Mouse (Mus musculus) hindbrain, embryonic 13.5 days (tissue): Measurements from ENCODE around the gene Foxp1. TPM values are rescaled to one million over a fixed set of nuclear protein-coding genes. Genes with fewer than 3 reads are reported as not detected.

Experiments used
- ATAC-seq: fragments of 200-750 bp; cut with Nextera tagmentation; 2 replicates; pipeline ENCODE4 v1.8.0; 2017; ENCODE audit warnings: moderate TSS enrichment; ENCODE audit not compliant: low FRiP score
- H3K27ac ChIP-seq: fragments of 300-500 bp; sonication (generic); 2 replicates; pipeline ENCODE4 v1.5.1; 2015; ENCODE audit warnings: inconsistent platforms, mild to moderate bottlenecking, moderate library complexity
- H3K27me3 ChIP-seq: fragments of 300-500 bp; sonication (generic); 2 replicates; pipeline ENCODE4 v1.6.1; 2015; ENCODE audit warnings: mild to moderate bottlenecking, inconsistent platforms
- H3K36me3 ChIP-seq: fragments of 300-500 bp; sonication (generic); 2 replicates; pipeline ENCODE4 v1.6.1; 2015; ENCODE audit warnings: mild to moderate bottlenecking, inconsistent platforms
- H3K4me1 ChIP-seq: fragments of 300-500 bp; sonication (generic); replicated peaks from 2 replicates; pipeline ENCODE4 v1.6.1; 2015; ENCODE audit warnings: inconsistent platforms
- H3K4me2 ChIP-seq: fragments of 300-500 bp; sonication (generic); 2 replicates; pipeline ENCODE4 v1.6.1; 2015; ENCODE audit warnings: inconsistent platforms, mild to moderate bottlenecking, moderate library complexity
- H3K4me3 ChIP-seq: fragments of 300-500 bp; sonication (generic); 2 replicates; pipeline ENCODE4 v1.5.1; 2015; ENCODE audit warnings: mild to moderate bottlenecking, inconsistent platforms
- H3K9ac ChIP-seq: fragments of 300-500 bp; sonication (generic); 2 replicates; pipeline ENCODE4 v1.6.1; 2015; ENCODE audit warnings: mild to moderate bottlenecking, inconsistent platforms
- H3K9me3 ChIP-seq: fragments of 300-500 bp; sonication (generic); 2 replicates; pipeline ENCODE4 v1.6.1; 2016; ENCODE audit warnings: inconsistent platforms
- WGBS: fragments of 180-500 bp; shearing (Covaris S2); methylation state at CpG from one replicate; pipeline ENCODE4 v1.1.7; 2015; 5-methylcytosine and 5-hydroxymethylcytosine counted together
- polyA plus RNA-seq: library from polyadenylated mRNA; unstranded; fragments of >200 nt; fragmentation: Nextera tagmentation; extraction: Ambion mirVana; gene quantifications from 2 replicates; pipeline ENCODE4 v1.2.1, GENCODE M21; 2015

Gene Foxp1
- polyA plus RNA-seq, 1 experiment from 2014 or later = 64.7 TPM

DNA sequence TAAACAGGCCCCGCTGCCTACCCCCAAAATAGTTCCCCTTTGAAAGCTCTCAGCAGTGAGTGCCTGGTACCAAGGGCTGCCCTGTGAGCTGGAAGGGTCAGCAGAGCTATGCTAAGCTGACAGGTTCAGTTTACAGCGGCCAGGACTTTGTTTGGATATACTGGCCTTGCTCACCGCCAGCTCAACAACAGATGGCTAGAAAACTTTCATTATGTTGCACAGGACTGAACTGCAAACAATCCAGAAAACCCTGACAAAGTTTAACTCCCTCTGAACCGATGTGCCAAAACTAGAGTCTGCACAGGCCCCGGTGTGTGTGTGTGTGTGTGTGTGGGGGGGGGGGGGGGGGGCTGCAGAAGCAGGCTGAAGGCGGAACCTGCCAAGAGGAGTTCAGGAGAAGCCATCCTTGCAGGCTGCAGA lies 421.0 kb downstream of the Foxp1 start:
- no peak for ATAC-seq
- Histone ChIP-seq H3K27me3 (peaks cover 9% of the 10 kb centered on the region; the same call in 1 of the 2 replicates), H3K9me3 (no peaks in the 10 kb centered on the region), H3K36me3 (no peaks in the 10 kb centered on the region), H3K4me1 (peaks cover 38% of the 10 kb centered on the region), H3K27ac (peak overlapping the region; percentile 23; the same call in 1 of the 2 replicates), H3K4me3 (no peak overlapping the region), H3K4me2 (no peak overlapping the region), H3K9ac (no peak overlapping the region)
- whole genome bisulfite sequencing = 8% methylated on average over 6 of the region's 6 CpGs

DNA sequence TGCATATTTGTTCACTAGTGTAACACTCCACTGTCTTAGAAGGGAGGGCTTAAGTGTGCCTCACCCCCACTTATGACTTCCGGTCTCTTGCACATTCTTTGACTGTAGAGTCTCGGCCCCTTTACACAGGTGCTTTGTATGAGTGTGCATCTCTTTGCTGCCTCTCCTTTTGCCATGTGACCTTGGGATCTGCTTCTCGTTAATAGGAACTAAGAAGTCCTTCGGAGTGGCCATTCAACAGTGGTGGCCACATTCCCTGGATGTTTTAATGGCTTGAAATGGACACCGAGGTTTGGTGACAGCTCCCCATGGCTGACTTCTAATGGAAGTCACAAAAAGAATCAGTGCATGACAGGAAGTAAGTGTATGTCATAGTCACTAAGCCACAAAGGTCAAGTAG lies 422.2 kb downstream of the Foxp1 start:
- Histone ChIP-seq H3K27me3 (peaks cover 14% of the 10 kb centered on the region; the same call in 1 of the 2 replicates), H3K9ac (no peak overlapping the region), H3K36me3 (no peaks in the 10 kb centered on the region), H3K4me2 (no peak overlapping the region), H3K27ac (no peak overlapping the region), H3K4me3 (no peak overlapping the region), H3K9me3 (no peaks in the 10 kb centered on the region), H3K4me1 (peaks cover 49% of the 10 kb centered on the region)
- 69% methylated on average over 5 of the region's 5 CpGs for WGBS
- no peak for ATAC-seq

DNA sequence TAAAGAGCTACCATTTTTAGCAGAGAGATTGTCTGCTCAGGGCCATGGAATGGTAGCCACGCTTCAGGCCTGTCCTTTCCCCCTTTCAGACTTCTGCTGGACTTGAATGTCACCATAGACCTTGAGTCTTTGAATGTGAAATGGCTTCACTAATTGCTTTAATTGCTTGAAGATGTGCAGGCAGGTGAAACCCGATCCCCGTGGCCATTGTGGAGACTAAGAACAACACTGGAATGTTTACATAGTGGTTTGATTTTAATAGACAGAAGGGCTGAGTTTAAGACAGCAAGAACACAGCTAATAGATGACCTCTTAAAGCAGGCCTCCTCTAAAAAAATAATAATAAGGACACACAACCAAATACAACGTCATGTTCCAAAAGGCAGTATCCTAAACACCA lies 422.7 kb downstream of the Foxp1 start:
- no peak overlapping the region for H3K4me3 ChIP-seq
- WGBS = 68% methylated on average over 4 of the region's 4 CpGs
- no peak overlapping the region for H3K9ac ChIP-seq
- no peak overlapping the region for H3K27ac ChIP-seq
- H3K9me3 ChIP-seq = no peaks in the 10 kb centered on the region
- ATAC-seq = no peak
- no peak overlapping the region for H3K4me2 ChIP-seq
- no peaks in the 10 kb centered on the region for H3K36me3 ChIP-seq
- peaks cover 14% of the 10 kb centered on the region; the same call in 1 of the 2 replicates for H3K27me3 ChIP-seq
- peaks cover 51% of the 10 kb centered on the region for H3K4me1 ChIP-seq

DNA sequence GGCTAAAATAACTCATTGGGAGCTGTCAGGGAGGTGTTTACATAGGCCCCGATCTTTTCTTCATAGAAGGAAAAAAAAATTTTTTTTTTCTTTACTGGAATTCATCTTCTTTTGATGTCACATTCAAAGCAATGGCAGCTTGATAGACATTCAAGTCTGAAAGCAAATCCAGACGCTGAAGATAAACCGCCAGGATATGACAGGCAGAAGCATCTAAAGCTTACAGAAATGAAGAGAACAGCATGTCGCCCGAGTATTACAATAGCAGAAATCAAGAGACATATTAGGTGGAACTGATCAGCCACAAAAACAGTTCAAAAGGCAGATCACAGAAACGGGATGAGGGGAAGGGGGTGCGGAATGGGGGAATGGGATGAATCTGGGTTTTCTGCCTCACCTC lies 425.3 kb downstream of the Foxp1 start:
- Histone ChIP-seq H3K4me1 (peaks cover 47% of the 10 kb centered on the region), H3K4me2 (no peak overlapping the region), H3K9me3 (no peaks in the 10 kb centered on the region), H3K4me3 (no peak overlapping the region), H3K27ac (no peak overlapping the region), H3K9ac (no peak overlapping the region), H3K27me3 (peaks cover 25% of the 10 kb centered on the region), H3K36me3 (no peaks in the 10 kb centered on the region)
- WGBS = 35% methylated on average over 7 of the region's 7 CpGs
- ATAC-seq = no peak

DNA sequence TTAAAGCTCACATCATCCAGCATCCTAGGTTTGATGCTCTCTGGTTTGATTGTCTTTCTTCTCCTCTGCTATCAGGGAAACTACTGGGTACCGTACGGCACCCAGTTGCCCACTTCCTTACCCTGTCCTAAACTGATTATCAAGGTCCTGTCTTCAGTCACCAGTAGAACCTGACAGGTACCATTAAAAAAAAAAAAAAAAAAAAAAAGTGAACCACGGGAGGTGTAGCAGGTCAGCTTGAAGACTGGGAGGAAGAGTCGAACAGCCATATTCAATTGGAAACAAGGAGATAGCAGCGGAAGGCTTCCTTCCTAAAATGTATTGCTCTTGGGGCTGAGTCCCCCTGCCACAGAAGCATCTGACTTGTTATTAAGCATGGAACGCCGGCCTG lies 425.8 kb downstream of the Foxp1 start:
- Histone ChIP-seq H3K9me3 (no peaks in the 10 kb centered on the region), H3K4me3 (no peak overlapping the region), H3K9ac (no peak overlapping the region), H3K4me1 (peaks cover 45% of the 10 kb centered on the region), H3K27ac (no peak overlapping the region), H3K4me2 (no peak overlapping the region), H3K36me3 (no peaks in the 10 kb centered on the region), H3K27me3 (peaks cover 28% of the 10 kb centered on the region)
- no peak for ATAC-seq
- WGBS = 60% methylated on average over 7 of the region's 7 CpGs

DNA sequence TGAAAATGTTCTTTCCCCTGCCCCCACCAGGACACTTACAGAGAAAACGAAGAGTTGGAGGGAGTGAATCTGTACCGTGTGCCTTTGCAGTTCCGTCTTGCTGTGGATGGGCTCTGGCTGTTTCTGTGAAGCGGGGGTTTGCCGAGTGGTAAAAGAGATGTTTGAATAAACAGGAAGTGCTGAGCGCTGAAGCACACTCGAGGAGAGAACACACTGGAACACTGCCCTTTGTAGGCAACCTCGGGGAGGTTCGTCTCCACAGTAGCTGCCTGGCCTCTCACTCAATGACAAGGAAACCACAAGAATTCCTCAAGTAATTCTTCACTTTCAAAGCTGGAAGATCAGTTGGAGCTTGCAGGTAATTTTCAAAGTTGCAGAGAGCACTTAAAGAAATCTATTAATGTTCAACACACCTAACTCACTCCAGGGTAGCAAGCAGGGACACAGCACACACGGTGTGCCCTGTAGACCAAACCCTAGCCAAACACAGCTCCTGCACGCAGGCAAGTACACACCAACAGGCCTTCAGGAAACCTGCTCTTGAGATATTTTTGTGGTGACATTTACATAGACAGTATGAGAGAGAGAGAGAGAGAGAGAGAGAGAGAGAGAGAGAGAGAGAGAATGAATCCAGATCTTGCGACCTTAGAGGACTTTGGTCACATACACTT lies 426.3 kb downstream of the Foxp1 start:
- 38% methylated on average over 12 of the region's 12 CpGs for WGBS
- Histone ChIP-seq H3K9ac (no peak overlapping the region), H3K4me3 (no peak overlapping the region), H3K4me1 (peaks cover 40% of the 10 kb centered on the region), H3K27me3 (peaks cover 28% of the 10 kb centered on the region), H3K9me3 (no peaks in the 10 kb centered on the region), H3K27ac (no peak overlapping the region), H3K4me2 (peak overlapping the region; percentile 39), H3K36me3 (no peaks in the 10 kb centered on the region)
- no peak for ATAC-seq

DNA sequence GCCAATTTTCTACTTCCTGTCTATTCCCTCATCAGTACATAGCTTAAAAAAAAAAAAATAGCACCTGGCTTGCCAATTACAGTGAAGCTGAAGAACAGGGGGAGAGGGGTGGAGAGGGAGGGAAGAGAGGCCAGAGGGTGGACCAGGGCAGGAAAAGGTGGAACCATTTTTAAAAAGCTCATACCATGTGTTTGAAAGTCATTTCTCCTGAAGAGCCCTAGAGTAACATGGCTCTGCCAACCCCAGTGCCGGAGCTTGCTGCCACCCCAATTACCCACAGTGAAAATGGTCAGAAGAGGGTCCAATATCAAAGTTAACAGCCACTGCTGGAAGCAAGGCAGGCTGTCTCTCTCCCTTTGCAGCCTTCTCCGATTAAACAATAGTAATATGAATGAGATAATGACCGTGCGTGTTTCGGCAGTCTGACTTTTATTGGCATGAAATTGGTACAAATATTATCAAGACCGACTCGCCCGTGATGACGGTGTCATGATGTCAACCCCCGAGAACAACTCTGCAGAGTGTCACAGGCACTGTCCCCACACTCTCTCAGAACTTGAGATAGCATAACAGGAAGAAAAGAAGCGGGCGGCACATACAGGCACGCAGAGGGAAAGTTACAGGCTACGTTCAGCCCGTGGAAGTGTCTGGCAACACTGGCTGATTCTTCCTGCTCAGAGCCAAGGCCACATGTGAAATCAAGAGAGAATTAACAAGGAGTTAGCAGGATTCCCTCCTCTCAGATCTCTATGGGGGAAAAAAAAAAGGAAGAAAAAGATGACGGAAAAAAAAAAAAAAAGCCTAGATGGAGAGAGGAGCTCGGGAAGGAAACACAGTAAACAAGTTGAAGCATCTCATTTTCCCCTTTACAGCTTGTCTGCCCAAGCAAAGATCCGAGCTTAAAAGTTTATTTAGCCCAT lies 427.1 kb downstream of the Foxp1 start:
- 30% methylated on average over 18 of the region's 18 CpGs for WGBS
- no peak overlapping the region for H3K4me3 ChIP-seq

DNA sequence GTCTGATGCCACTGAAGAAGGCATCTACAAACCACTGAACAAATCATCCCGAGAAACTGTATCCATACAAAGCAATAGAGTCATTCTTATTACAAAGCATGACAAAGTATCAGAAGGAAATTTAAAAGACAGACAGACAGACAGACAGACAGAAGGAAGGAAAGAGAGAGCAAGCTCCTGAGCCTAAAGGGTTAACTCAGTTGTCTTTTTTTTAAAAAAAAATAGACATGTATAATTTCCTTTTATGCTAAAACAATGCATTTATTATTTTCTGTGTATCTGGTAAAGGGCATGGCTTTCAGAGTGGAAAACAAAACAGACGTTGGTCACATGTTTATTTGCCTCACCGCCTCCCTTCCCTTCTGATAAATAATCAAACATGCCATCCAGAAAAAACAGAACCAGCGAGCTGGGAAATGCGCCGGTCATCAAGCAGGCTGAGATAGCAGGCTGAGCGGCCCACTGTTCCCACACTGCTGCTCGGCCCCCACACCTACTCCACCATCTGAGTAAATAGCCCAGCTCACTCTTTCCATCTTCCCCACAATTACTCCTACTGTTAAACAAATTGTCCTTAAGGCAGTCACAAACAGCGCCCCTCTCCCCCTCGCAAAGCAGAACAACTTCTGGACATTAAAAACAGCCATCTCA lies 428.1 kb downstream of the Foxp1 start:
- peak overlapping the region; percentile 23 for H3K4me2 ChIP-seq

More for the DNA sequence above, 427.1 kb downstream of the Foxp1 start:
- no peaks in the 10 kb centered on the region for H3K9me3 ChIP-seq
- no peak overlapping the region for H3K9ac ChIP-seq
- peaks cover 39% of the 10 kb centered on the region for H3K4me1 ChIP-seq
- peaks cover 27% of the 10 kb centered on the region for H3K27me3 ChIP-seq
- H3K27ac ChIP-seq = no peak overlapping the region
- peak overlapping the region; percentile 39 for H3K4me2 ChIP-seq
- ATAC-seq = no peak
- no peaks in the 10 kb centered on the region for H3K36me3 ChIP-seq

DNA sequence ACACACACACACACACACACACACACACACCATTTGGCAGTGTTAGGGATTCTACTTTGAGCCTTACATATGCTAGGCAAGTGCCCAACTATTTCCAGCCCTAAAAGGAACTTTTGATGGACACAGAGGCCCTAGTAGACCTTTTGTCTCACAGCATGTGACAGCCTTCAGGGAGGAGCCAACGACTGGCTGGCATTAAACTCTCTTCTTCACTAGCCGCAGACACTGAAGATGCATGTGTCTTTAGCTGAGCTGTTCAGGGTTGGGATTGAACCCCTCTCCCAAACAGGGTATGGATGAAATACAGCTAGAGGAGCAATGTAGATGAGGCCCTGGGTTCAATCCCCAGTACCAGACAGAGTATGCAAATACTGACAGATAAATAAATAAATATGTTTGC lies 428.7 kb downstream of the Foxp1 start:
- peaks cover 26% of the 10 kb centered on the region for H3K27me3 ChIP-seq
- no peak overlapping the region for H3K9ac ChIP-seq
- ATAC-seq = no peak
- H3K36me3 ChIP-seq = no peaks in the 10 kb centered on the region
- WGBS = 5% methylated on average over 2 of the region's 2 CpGs
- H3K4me1 ChIP-seq = peaks cover 39% of the 10 kb centered on the region
- H3K4me2 ChIP-seq = no peak overlapping the region
- no peak overlapping the region for H3K27ac ChIP-seq
- no peaks in the 10 kb centered on the region for H3K9me3 ChIP-seq
- H3K4me3 ChIP-seq = no peak overlapping the region

More for the DNA sequence above, 428.1 kb downstream of the Foxp1 start:
- Histone ChIP-seq H3K9me3 (no peaks in the 10 kb centered on the region), H3K36me3 (no peaks in the 10 kb centered on the region), H3K27me3 (peaks cover 26% of the 10 kb centered on the region), H3K27ac (no peak overlapping the region), H3K9ac (no peak overlapping the region), H3K4me3 (no peak overlapping the region), H3K4me1 (peaks cover 39% of the 10 kb centered on the region)
- WGBS = 24% methylated on average over 10 of the region's 10 CpGs
- ATAC-seq = no peak

DNA sequence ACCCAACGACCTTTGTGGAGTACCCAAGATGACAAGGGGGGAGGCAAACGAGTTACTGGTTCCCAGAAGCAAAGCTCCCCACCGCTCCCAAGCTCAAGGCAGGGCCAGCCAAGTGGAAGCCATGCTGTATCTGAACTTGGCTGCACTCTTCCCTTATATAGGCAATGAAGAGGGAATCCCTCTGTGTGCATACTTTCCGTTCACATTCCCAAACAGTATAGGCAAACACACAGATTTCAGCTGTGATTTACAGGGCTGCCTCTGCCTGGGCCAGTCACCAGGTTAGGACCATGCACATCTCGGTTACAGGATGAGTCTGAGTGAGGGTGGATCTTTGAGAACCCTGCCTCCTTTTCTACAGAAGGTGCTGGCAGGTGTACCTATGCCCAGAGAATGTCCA lies 429.3 kb downstream of the Foxp1 start:
- Histone ChIP-seq H3K27ac (no peak overlapping the region), H3K36me3 (no peaks in the 10 kb centered on the region), H3K9ac (no peak overlapping the region), H3K27me3 (peaks cover 26% of the 10 kb centered on the region), H3K4me1 (peaks cover 39% of the 10 kb centered on the region), H3K4me2 (no peak overlapping the region), H3K4me3 (no peak overlapping the region), H3K9me3 (no peaks in the 10 kb centered on the region)
- no peak for ATAC-seq
- 62% methylated on average over 5 of the region's 5 CpGs for WGBS

DNA sequence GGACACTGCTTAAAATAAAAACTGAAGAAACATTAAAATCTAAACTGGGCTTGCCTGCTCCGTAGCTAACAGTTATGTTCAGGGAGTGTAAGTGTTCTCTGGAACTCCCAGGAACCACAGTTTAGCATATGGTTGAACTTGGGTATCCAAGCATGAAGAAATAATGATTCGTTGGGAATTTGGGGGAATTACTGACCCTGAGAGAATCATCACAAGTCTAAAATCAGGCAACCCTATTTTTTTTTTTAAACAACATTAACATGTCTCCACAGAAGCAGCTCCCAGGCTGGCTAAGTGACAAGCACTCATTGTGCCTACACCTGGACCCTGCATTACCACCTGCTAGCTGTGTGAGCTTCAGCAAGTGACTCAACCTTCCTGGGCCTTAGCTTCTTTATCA lies 430.7 kb downstream of the Foxp1 start:
- H3K9me3 ChIP-seq = no peaks in the 10 kb centered on the region
- H3K36me3 ChIP-seq = no peaks in the 10 kb centered on the region
- peaks cover 29% of the 10 kb centered on the region for H3K4me1 ChIP-seq
- 86% methylated on average over 2 of the region's 2 CpGs for WGBS
- no peak for ATAC-seq
- H3K9ac ChIP-seq = no peak overlapping the region
- H3K4me2 ChIP-seq = no peak overlapping the region
- H3K27ac ChIP-seq = no peak overlapping the region
- peaks cover 25% of the 10 kb centered on the region; the same call in 1 of the 2 replicates for H3K27me3 ChIP-seq
- H3K4me3 ChIP-seq = no peak overlapping the region

DNA sequence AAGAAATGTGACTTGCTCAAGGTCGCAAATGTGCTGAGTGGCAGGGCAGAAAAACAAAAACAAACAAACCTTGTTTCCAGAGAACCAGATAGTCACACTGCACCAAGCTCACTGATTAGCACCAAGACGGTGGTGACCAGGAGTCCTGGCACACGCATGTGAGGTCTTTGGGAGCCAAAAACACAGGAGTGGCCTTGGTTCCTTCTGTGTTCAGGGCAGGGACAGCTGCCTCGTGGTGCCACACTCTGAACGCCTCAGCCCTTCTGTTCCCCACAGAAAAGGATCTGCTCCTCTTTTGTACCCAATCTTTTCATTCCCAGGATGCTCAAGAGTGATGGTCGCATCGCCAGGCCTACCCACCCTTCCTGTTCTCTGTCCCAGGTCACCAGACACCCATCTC lies 434.9 kb downstream of the Foxp1 start:
- H3K27ac ChIP-seq = no peak overlapping the region
- no peak for ATAC-seq
- H3K4me2 ChIP-seq = no peak overlapping the region
- H3K36me3 ChIP-seq = no peaks in the 10 kb centered on the region
- no peaks in the 10 kb centered on the region for H3K9me3 ChIP-seq
- H3K4me3 ChIP-seq = no peak overlapping the region
- H3K9ac ChIP-seq = no peak overlapping the region
- 73% methylated on average over 7 of the region's 7 CpGs for WGBS
- H3K27me3 ChIP-seq = 0 out of 2 replicates have a peak, but pooled peaks cover 9% of the 10 kb centered on the region
- no peaks in the 10 kb centered on the region for H3K4me1 ChIP-seq
